8 mouse cellular contexts compared by ENCODE assay signal in the genomic region with DNA sequence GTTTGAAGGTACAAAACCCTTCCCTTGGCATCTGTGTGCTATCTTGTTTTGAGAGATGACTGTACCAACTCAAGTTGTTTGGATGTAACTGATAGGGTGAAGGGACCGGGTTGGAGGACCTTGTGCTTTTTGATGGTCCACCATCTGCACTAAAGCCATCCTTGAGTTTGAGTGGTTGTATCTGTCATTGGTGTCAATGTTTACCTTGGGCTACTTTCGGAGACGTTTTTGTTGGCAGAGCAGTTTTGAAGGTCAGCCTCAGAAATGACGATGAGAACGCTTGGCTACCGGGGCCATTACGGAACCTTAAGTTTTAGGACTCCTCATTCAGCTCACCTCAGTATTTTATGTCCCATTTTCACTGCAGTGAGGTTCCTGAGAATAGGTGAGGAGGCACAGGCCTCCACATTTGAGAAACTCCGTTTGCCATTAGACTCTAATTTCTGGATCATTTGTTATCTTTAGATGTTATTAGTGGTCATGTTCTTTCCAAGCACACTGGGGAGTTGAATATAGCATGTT. TPM values are rescaled to one million over a fixed set of nuclear protein-coding genes. Genes with fewer than 3 reads are reported as not detected.
DNase-seq lines count a peak whose midpoint lies in the region; ATAC-seq lines count a peak whose summit lies in the region.

No protein-coding gene starts in this region.

- H3K9me3 ChIP-seq in liver, embryonic 13.5 days (replicated peaks): no peaks in the 10 kb centered on the region

- no peaks in the 10 kb centered on the region for H3K27me3 ChIP-seq in liver, embryonic 13.5 days

- DNase-seq in cerebellum, adult 18-20 months: peak; percentile 9 to 43
- no peak for DNase-seq in cerebellum, adult 9-11 months
- DNase-seq in spleen, adult 12 weeks (ENCODE audit: low spot score): peak; percentile 21
- no peak for DNase-seq in spleen, adult 18-20 months
- DNase-seq in forelimb bud, embryonic 11.5 days (ENCODE audit: low read depth, low spot score): peak; percentile 14
- peak; percentile 33 for DNase-seq in liver, embryonic 13.5 days
- DNase-seq in thymus, postnatal 14 days: peak; percentile 25
- no peak for DNase-seq in gastrocnemius, adult 18-20 months (ENCODE audit: low spot score)

- peak overlapping the region; percentile 78 for H3K4me3 ChIP-seq in liver, embryonic 13.5 days (replicated peaks)

- ATAC-seq in liver, embryonic 13.5 days (ENCODE audit: low read depth): peak; percentile 28; the same call in 1 of the 2 replicates

- peak overlapping the region; percentile 94 for H3K27ac ChIP-seq in liver, embryonic 13.5 days

- H3K4me1 ChIP-seq in liver, embryonic 13.5 days (replicated peaks): peaks cover 24% of the 10 kb centered on the region

- peak overlapping the region; percentile 91 for H3K9ac ChIP-seq in liver, embryonic 13.5 days

- 33% methylated on average over 8 of the region's 8 CpGs for WGBS in liver, embryonic 13.5 days (ENCODE audit: insufficient replicate concordance)

- peaks cover 3% of the 10 kb centered on the region; the same call in 1 of the 2 replicates for H3K36me3 ChIP-seq in liver, embryonic 13.5 days

- peak overlapping the region; percentile 81 for H3K4me2 ChIP-seq in liver, embryonic 13.5 days

RNA-seq across cellular contexts. Expression of a gene that starts 1.4 kb away (rescaled TPM):
- polyA plus RNA-seq in liver, embryonic 13.5 days (2015; fragmentation: Nextera tagmentation; extraction: Ambion mirVana): 11.7 and 15.3 TPM in 2 replicates
- total RNA-seq in gastrocnemius, adult 18-20 months (2021): 10 to 100 TPM; 15.2 to 16.6 TPM

Comparison
In these comparisons a context has a peak if more than half of its experiments do, and no peak if none do; other contexts are left out.
1. DNase-seq: peak in cerebellum, adult 18-20 months (2 of 2), spleen, adult 12 weeks (single experiment), forelimb bud, embryonic 11.5 days (single experiment), liver, embryonic 13.5 days (single experiment) and thymus, postnatal 14 days (single experiment); none in cerebellum, adult 9-11 months (single experiment), spleen, adult 18-20 months (0 of 2) and gastrocnemius, adult 18-20 months (single experiment).